Mouse (Mus musculus) spleen, adult 2 months (tissue): ENCODE results near the gene Sertad2.

Source experiments
- CTCF ChIP-seq: fragments of 200-500 bp; IDR thresholded peaks from 2 replicates; pipeline ENCODE4 v1.5.1; 2011; ENCODE audit warnings: mild to moderate bottlenecking, inconsistent platforms; ENCODE audit not compliant: insufficient read depth, insufficient read length, insufficient replicate concordance; ENCODE audit errors: extremely low read depth
- POLR2A ChIP-seq: fragments of 200-500 bp; IDR thresholded peaks from 2 replicates; pipeline ENCODE4 v1.6.1; 2011; ENCODE audit warnings: low read depth, low read length, inconsistent platforms

GRCm38 (mm10) chr11:20651166-20651565 lies 108.1 kb downstream of the Sertad2 start:
- TF ChIP-seq CTCF (no peak), POLR2A (no peak)
